Mouse (Mus musculus): Measurements from ENCODE around the gene Lhx2. TPM values are rescaled to one million over a fixed set of nuclear protein-coding genes. Genes with fewer than 3 reads are reported as not detected.

Lhx2 gene
- polyA plus RNA-seq, 1 experiment from 2014 or later = 37.1 TPM

DNA sequence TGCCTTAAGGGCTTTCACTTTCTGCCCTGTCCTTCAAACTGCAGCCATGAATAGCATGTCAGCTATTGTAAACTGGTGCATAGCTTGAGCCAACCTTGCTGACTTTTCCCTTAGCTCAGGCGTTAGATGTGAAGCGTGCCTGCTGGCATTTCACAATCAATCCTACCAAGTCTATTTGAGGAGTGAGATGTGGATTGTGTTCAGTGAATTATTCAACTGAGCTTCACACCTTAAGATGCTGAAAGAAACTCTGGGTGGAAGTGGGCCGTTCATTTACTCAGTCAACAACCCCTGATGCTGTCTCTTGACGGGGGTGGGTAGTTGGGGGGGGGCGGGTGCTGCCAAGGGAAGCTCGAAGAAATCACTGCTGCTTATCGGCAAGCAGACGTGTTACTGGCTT is 15.7 kb upstream of the Lhx2 start:
- Histone ChIP-seq H3K4me1 (ENCODE audit: control insufficient read depth, insufficient read depth, low read length) (no peaks in the 10 kb centered on the region), H3K4me3 (ENCODE audit: low read depth, low read length) (no peak overlapping the region), H3K9me3 (replicated peaks; ENCODE audit: control insufficient read depth, low read length, poor library complexity, severe bottlenecking) (no peaks in the 10 kb centered on the region), H3K27me3 (ENCODE audit: control insufficient read depth, insufficient read depth, low read depth, low read length) (peaks cover 5% of the 10 kb centered on the region; the same call in 1 of the 2 replicates), H3K36me3 (ENCODE audit: control insufficient read depth, insufficient read depth, low read length) (no peaks in the 10 kb centered on the region), H3K9ac (ENCODE audit: low read depth, low read length) (no peak overlapping the region), H3K27ac (ENCODE audit: low read length) (no peak overlapping the region), H3K4me2 (ENCODE audit: low read length) (no peak overlapping the region)
- 61% methylated on average over 8 of the region's 8 CpGs for WGBS
- no peak for ATAC-seq

DNA sequence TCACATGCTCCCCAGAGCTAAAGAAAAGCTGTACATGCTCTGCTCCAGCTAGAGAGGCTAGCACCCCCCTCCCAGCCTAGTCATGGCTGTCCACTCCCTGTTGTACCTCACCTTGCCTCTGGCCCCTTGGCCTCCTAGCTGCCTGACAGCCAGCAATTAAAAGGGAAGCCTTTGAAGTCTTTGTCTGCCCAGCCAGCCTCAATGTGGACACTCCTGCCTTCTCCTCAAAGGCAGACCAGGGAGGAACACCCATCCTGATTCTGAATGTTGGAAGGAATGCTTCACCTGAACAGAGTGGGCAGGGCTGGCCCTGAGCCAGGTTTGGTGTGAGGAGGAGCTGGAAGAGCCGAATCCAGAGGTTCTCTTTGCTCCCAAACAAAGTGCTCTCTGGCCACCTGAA is 12.4 kb upstream of the Lhx2 start:
- no peak overlapping the region for H3K27ac ChIP-seq (ENCODE audit: low read length)
- no peak overlapping the region for H3K4me3 ChIP-seq (ENCODE audit: low read depth, low read length)
- H3K4me1 ChIP-seq (ENCODE audit: control insufficient read depth, insufficient read depth, low read length) = no peaks in the 10 kb centered on the region
- H3K9me3 ChIP-seq (replicated peaks; ENCODE audit: control insufficient read depth, low read length, poor library complexity, severe bottlenecking) = no peaks in the 10 kb centered on the region
- no peak overlapping the region for H3K9ac ChIP-seq (ENCODE audit: low read depth, low read length)
- no peak for ATAC-seq
- no peaks in the 10 kb centered on the region for H3K36me3 ChIP-seq (ENCODE audit: control insufficient read depth, insufficient read depth, low read length)
- 70% methylated on average over 1 of the region's 1 CpGs for WGBS
- H3K27me3 ChIP-seq (ENCODE audit: control insufficient read depth, insufficient read depth, low read depth, low read length) = peaks cover 6% of the 10 kb centered on the region; the same call in 1 of the 2 replicates
- H3K4me2 ChIP-seq (ENCODE audit: low read length) = no peak overlapping the region

DNA sequence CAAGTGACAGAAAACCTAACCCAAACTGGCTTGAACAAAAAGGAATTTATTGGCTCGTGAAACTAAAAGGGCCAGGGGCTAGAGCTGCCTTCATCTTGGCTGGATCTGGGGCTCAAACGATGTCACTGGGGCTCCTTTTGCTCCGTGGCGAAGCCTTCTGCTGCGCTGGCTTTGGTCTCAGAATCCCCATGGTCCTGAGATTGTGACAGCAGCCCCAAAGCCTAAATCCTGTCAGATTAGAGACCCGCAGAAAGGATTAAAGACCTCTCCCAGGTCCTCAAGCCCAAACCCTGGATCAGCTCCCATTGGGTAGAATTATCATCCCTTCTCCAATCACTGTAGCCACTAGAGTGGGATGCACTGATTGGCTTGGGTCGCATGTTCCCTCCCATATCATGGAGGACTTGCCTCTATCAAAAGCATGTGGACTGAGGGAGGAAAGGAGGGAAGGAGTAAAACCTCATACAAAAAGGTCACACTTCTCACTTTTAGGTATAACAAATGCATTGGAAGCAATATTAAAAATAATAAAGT is 5.4 kb upstream of the Lhx2 start:
- Histone ChIP-seq H3K36me3 (ENCODE audit: control insufficient read depth, insufficient read depth, low read length) (no peaks in the 10 kb centered on the region), H3K4me2 (ENCODE audit: low read length) (no peak overlapping the region), H3K9me3 (replicated peaks; ENCODE audit: control insufficient read depth, low read length, poor library complexity, severe bottlenecking) (no peaks in the 10 kb centered on the region), H3K4me3 (ENCODE audit: low read depth, low read length) (no peak overlapping the region), H3K4me1 (ENCODE audit: control insufficient read depth, insufficient read depth, low read length) (no peaks in the 10 kb centered on the region; the same call in 1 of the 2 replicates), H3K27me3 (ENCODE audit: control insufficient read depth, insufficient read depth, low read depth, low read length) (peaks cover 31% of the 10 kb centered on the region), H3K9ac (ENCODE audit: low read depth, low read length) (no peak overlapping the region), H3K27ac (ENCODE audit: low read length) (no peak overlapping the region)
- 23% methylated on average over 7 of the region's 7 CpGs for WGBS
- peak; percentile 36 for ATAC-seq

DNA sequence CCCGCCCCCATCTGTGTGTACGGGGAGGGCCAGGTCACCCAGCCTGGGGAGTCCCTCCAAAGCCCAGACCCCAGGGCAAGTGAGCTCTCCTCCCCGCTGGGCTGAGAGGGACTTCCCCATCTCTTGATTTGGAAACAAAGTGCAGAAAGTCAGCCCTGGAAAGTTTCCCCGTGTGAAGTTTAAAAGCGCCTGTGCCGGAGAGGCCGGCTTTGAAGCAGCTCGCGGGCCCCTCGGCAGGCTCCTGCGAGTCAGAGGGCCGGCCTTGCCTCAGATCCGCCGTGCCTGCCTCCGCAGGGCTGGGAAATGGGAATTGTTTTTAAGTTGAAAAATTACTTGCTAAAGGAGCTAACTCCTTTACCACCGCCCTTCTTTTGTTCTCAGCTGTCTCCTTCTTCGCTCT is 2.5 kb upstream of the Lhx2 start:
- peaks cover 35% of the 10 kb centered on the region for H3K27me3 ChIP-seq (ENCODE audit: control insufficient read depth, insufficient read depth, low read depth, low read length)
- no peaks in the 10 kb centered on the region for H3K36me3 ChIP-seq (ENCODE audit: control insufficient read depth, insufficient read depth, low read length)
- H3K27ac ChIP-seq (ENCODE audit: low read length) = no peak overlapping the region
- ATAC-seq = no peak
- peaks cover 8% of the 10 kb centered on the region for H3K4me1 ChIP-seq (ENCODE audit: control insufficient read depth, insufficient read depth, low read length)
- 3% methylated on average over 17 of the region's 17 CpGs for WGBS
- H3K4me2 ChIP-seq (ENCODE audit: low read length) = peak overlapping the region; percentile 23; the same call in 1 of the 2 replicates
- H3K9ac ChIP-seq (ENCODE audit: low read depth, low read length) = no peak overlapping the region
- no peak overlapping the region for H3K4me3 ChIP-seq (ENCODE audit: low read depth, low read length)
- H3K9me3 ChIP-seq (replicated peaks; ENCODE audit: control insufficient read depth, low read length, poor library complexity, severe bottlenecking) = no peaks in the 10 kb centered on the region

DNA sequence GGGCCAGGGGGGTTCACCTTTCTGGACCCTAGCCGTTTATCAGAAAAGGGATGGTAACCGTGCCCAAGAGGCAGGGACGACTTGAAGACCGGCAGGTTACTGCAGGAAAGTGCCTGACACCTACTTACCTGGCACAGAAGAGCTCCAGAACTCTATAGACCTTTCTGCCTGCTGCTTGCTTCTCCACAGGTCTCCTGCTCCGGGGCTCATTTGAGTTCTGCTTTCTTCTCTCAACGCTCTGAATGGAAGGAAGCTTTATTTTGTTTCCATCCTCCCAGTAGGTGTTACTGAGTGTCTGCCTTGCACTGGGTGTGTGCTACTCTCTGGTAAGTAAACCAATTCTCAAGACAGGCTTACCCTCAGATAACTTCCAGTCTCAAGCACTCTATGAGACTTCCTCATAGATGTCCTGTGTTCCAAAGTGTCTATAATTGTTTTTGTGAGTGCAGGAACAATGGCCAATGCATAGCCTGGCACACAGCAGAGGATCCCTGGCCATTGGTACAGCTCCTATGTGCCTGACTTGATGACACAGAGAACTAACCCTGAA is 1.9 kb upstream of the Lhx2 start:
- Histone ChIP-seq H3K9ac (ENCODE audit: low read depth, low read length) (no peak overlapping the region), H3K9me3 (replicated peaks; ENCODE audit: control insufficient read depth, low read length, poor library complexity, severe bottlenecking) (no peaks in the 10 kb centered on the region), H3K4me2 (ENCODE audit: low read length) (no peak overlapping the region), H3K4me1 (ENCODE audit: control insufficient read depth, insufficient read depth, low read length) (peaks cover 8% of the 10 kb centered on the region), H3K36me3 (ENCODE audit: control insufficient read depth, insufficient read depth, low read length) (no peaks in the 10 kb centered on the region), H3K27ac (ENCODE audit: low read length) (no peak overlapping the region), H3K4me3 (ENCODE audit: low read depth, low read length) (no peak overlapping the region), H3K27me3 (ENCODE audit: control insufficient read depth, insufficient read depth, low read depth, low read length) (peaks cover 35% of the 10 kb centered on the region)
- 6% methylated on average over 6 of the region's 6 CpGs for WGBS
- ATAC-seq = no peak

DNA sequence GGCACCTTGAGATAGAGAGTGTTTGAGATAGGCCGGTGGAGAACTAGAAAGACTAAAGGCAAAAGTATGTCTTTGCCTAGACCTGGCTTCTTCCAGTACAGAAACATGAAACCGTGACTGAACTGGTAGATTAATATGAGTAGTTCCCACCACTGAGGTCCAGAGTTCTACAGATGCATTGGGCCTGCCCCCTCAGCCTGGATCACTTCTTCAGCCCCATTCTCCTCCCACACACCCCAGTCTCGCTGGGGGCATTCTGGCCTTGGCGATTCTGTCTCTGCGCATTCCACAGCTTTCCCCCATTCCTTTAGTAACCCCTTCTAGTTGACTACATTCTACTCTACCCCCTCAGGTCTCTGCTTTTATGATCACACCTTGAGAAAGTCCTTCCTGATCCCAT is 1.4 kb upstream of the Lhx2 start:
- peaks cover 35% of the 10 kb centered on the region for H3K27me3 ChIP-seq (ENCODE audit: control insufficient read depth, insufficient read depth, low read depth, low read length)
- 27% methylated on average over 5 of the region's 5 CpGs for WGBS
- H3K4me3 ChIP-seq (ENCODE audit: low read depth, low read length) = no peak overlapping the region
- no peak overlapping the region for H3K9ac ChIP-seq (ENCODE audit: low read depth, low read length)
- H3K9me3 ChIP-seq (replicated peaks; ENCODE audit: control insufficient read depth, low read length, poor library complexity, severe bottlenecking) = no peaks in the 10 kb centered on the region
- no peak overlapping the region for H3K4me2 ChIP-seq (ENCODE audit: low read length)
- H3K36me3 ChIP-seq (ENCODE audit: control insufficient read depth, insufficient read depth, low read length) = no peaks in the 10 kb centered on the region
- no peak overlapping the region for H3K27ac ChIP-seq (ENCODE audit: low read length)
- no peak for ATAC-seq
- H3K4me1 ChIP-seq (ENCODE audit: control insufficient read depth, insufficient read depth, low read length) = peaks cover 8% of the 10 kb centered on the region

DNA sequence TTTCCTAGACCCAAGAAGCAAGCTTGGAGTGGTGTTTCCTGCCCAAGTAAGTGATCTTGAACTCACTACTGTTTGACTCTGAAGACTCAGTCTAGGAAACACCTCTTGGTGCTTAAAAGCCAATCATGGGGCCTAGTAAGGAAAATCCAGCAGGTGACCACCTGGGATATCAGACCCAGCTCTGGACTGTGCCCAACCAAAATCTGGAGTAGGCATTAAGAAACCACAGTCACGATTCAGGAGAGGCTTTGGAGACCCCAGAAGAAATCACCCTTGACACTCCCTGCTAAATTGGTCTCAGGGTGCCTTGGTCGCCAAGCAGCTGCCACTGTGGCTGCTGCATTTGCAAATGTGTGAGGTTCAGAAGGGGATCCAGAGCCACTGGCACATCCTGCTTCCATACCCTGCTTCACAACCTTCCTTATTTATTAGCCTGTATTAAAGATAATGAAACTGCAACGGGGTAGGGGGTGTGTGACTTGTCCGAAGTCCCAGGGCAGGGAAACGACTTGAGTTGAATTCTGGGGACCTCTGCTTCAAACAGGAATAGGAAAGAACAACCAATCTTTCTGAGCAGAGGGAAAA is 641 bp upstream of the Lhx2 start:
- Histone ChIP-seq H3K4me1 (ENCODE audit: control insufficient read depth, insufficient read depth, low read length) (peaks cover 8% of the 10 kb centered on the region), H3K27ac (ENCODE audit: low read length) (peak overlapping the region; percentile 97; the same call in 1 of the 2 replicates), H3K9me3 (replicated peaks; ENCODE audit: control insufficient read depth, low read length, poor library complexity, severe bottlenecking) (no peaks in the 10 kb centered on the region), H3K36me3 (ENCODE audit: control insufficient read depth, insufficient read depth, low read length) (no peaks in the 10 kb centered on the region), H3K4me3 (ENCODE audit: low read depth, low read length) (peak overlapping the region; percentile 60), H3K4me2 (ENCODE audit: low read length) (peak overlapping the region; percentile 78), H3K27me3 (ENCODE audit: control insufficient read depth, insufficient read depth, low read depth, low read length) (peaks cover 38% of the 10 kb centered on the region), H3K9ac (ENCODE audit: low read depth, low read length) (peak overlapping the region; percentile 22; the same call in 1 of the 2 replicates)
- WGBS = 1% methylated on average over 5 of the region's 5 CpGs
- no peak for ATAC-seq

DNA sequence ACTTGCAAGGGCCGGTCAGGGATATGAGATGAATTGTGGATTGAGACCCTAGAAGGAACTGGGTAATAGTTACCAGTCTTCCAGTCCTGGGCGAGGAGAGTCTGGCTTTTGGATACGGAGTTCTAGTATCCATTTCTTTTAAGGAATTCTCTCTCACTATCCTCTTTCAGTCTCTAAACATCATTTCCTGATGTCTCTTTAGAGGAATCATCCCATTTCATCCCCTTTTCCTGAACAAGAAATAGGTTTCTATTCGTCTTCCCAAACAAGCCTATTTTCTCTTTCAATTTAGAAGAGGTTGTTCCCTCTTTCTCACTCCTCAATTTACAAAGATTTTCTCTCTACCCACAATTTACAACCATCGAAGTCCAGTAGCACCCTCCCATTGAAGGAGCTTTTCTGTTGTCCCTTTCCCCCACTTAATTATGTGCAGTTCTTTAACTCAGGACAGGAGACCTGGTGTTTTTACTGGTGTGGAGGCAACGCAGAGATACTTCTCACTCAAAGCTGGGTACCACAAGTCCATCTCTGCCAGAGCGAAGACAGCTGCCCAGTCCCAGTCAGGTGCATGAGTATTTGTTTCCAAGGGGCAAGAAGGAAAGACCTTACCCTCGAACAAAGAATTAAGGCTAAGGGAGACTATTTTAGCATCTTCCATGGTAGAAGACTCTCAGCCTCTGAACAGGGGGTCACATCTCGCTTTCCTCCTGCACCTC is 987 bp downstream of the Lhx2 start:
- Histone ChIP-seq H3K27ac (ENCODE audit: low read length) (peak overlapping the region; percentile 97), H3K4me1 (ENCODE audit: control insufficient read depth, insufficient read depth, low read length) (peaks cover 10% of the 10 kb centered on the region)
- no peak for ATAC-seq

More for the DNA sequence above, 987 bp downstream of the Lhx2 start:
- WGBS = 1% methylated on average over 9 of the region's 9 CpGs
- H3K9me3 ChIP-seq (replicated peaks; ENCODE audit: control insufficient read depth, low read length, poor library complexity, severe bottlenecking) = no peaks in the 10 kb centered on the region
- H3K4me3 ChIP-seq (ENCODE audit: low read depth, low read length) = peak overlapping the region; percentile 60
- H3K9ac ChIP-seq (ENCODE audit: low read depth, low read length) = peak overlapping the region; percentile 95
- no peaks in the 10 kb centered on the region for H3K36me3 ChIP-seq (ENCODE audit: control insufficient read depth, insufficient read depth, low read length)
- H3K4me2 ChIP-seq (ENCODE audit: low read length) = peak overlapping the region; percentile 78
- peaks cover 43% of the 10 kb centered on the region for H3K27me3 ChIP-seq (ENCODE audit: control insufficient read depth, insufficient read depth, low read depth, low read length)
